Mouse (Mus musculus): ENCODE measurements around the gene Nsa2.
A peak's percentile ranks its signal among the peaks of the same experiment; 100 is the strongest.

Nsa2 gene

DNA sequence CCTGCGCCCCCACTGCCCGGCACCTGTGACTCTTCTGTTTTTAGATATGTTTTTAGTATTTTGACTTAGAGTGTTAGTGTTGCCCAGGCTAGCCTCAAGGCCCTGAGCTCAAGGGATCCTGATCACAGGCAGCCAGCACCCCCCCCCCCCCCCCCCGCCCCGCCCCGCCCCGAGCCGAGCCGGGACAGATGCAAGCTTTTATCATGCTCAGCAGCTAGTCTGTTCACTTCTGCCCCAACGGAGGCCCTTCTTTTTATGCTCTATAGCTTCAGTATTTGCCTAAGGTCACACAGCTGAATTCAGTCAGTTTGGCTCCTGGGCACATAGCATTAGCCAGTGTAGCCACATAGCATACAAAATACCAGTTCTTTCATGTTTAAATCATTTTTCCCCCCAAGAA is 51.4 kb downstream of the Nsa2 start:
- DNase-seq: no peak

DNA sequence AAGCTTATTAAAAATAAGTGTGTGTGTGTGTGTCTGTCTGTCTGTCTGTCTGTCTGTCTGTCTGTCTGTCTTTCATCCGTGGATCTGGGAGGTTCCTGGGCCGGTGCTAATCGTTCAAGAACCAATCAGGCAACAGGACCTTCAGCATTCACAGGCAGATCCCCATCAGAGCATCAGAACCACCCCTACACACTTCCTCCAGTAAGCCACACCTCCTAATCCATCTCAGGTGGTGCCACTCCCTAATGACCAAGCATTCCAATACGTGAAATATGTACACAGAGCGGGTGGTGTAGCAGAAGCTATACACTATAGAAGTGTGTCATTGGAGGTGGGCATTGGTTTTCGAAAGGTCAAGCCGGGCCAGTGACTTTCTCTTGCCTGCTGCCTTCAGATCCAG is 55.3 kb downstream of the Nsa2 start:
- no peak for DNase-seq

DNA sequence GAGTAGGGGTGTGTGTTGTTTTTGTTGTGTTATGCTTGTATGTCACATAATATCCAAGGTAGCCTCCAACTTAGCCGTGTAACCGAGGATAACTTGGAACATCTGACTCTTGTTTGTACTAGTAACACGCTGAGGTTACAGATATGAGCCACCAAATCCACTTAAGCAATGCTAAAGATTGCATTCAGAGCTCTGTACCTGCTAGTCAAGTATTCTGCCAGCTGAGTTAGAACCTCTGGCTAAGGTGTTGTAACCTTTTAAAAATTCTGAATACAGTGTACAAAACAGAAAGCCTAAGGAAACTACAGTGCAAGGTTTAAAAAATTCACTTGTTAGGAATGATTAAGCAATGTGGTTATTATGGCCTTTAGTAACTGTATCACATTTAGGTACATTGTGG is 57.1 kb downstream of the Nsa2 start:
- no peak for DNase-seq

DNA sequence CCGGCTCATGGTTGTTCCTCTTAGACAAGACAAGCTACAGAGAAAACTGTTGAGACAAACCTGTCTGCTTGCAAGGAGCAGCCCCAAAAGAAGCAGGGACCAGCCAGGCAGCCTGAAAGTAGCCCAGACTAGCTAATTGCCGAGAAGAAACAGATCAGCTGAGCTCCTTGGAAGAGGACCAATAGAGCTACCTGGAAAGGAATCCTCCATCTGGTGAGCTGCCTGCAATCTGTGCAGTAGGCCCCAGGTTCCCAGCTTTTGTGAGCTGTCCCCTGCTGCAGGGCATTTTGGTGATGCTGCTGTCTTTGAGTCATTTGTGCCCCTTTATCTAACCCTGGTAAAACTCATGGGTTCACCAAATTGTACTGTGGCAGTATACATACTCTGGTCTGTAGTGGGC is 57.5 kb downstream of the Nsa2 start:
- peak; percentile 58 to 69 for DNase-seq

Data from cerebellum, postnatal 14 days (tissue).